Mouse (Mus musculus): ENCODE data around the gene Gm3045. TPM values are rescaled to one million over a fixed set of nuclear protein-coding genes. Genes with fewer than 3 reads are reported as not detected.

The Gm3045 gene
- polyA plus RNA-seq, 1 experiment from 2014 or later, result not detected

DNA sequence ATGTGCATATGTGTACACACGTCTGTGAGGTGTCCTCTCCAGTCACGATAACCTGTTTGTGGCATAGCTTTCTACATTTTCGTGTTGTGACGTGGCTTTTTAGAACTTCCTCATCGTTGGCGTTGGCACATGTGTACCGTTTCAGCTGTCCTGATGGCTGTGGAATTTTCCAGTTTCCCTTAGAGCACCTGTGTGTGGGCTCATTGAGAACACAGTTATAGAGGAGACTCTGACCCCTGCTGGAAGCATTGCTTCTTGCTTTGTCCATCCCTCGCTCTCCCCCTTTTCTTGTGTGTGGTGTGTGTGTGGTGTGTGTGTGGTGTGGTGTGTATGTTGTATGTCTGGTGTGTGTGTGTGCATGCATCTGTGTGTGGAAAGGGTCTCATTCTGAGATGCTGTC, 23.6 kb downstream of the Gm3045 start:
- Histone ChIP-seq H3K9me3 (replicated peaks; ENCODE audit: control insufficient read depth, low read length, poor library complexity, severe bottlenecking) (no peaks in the 10 kb centered on the region), H3K36me3 (ENCODE audit: control insufficient read depth, insufficient read depth, low read length) (no peaks in the 10 kb centered on the region), H3K27ac (ENCODE audit: low read length) (no peak overlapping the region), H3K9ac (ENCODE audit: low read depth, low read length) (no peak overlapping the region), H3K27me3 (ENCODE audit: control insufficient read depth, insufficient read depth, low read depth, low read length) (no peaks in the 10 kb centered on the region), H3K4me3 (ENCODE audit: low read depth, low read length) (no peak overlapping the region), H3K4me2 (ENCODE audit: low read length) (no peak overlapping the region), H3K4me1 (ENCODE audit: control insufficient read depth, insufficient read depth, low read length) (peaks cover 3% of the 10 kb centered on the region; the same call in 1 of the 2 replicates)
- WGBS, result 87% methylated on average over 8 of the region's 8 CpGs
- no peak for ATAC-seq

DNA sequence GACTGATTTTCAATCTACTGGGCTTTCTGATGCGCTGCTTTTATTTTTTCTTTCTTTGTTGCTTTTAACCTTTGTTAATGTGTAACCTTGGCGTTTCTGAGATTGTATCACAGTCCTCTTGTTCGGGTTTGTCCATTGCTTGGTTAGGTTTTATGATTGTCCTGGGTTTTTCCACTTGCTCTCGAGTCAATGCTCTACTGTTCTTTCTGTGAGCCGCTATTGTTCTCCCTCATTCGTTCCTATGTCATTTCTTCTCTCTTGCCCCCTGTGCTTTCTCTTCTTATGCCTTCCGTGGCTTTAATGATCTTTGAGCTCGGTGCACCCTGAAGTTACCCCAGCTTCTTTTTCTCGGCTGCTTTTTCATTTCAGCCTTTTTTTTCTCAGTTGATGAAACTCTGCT, 31.6 kb downstream of the Gm3045 start:
- H3K4me2 ChIP-seq (ENCODE audit: low read length), result no peak overlapping the region
- WGBS, result 50% methylated on average over 9 of the region's 9 CpGs

DNA sequence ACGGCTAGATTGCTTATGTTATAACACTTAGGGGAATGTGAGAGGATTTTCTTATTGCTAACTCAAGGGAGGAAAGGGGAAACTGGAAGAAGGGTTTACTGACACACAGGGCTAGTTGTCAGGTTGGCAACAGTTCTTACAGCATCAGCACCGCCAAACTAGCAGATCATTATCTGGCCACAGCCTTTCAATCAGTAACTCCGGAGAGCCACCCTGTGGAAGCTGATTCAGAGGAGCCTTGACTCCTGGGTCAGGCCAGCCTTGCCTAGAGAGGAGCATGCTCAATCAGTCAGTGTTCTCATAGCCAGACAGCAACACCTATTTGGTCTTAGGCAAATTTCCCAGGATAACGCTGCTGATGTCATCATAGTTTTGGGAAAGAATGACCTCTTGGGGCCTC, 35.1 kb downstream of the Gm3045 start:
- H3K9me3 ChIP-seq (replicated peaks; ENCODE audit: control insufficient read depth, low read length, poor library complexity, severe bottlenecking), result no peaks in the 10 kb centered on the region
- no peak overlapping the region for H3K4me2 ChIP-seq (ENCODE audit: low read length)
- no peak for ATAC-seq
- 90% methylated on average over 4 of the region's 4 CpGs for WGBS
- H3K27ac ChIP-seq (ENCODE audit: low read length), result no peak overlapping the region
- no peaks in the 10 kb centered on the region for H3K27me3 ChIP-seq (ENCODE audit: control insufficient read depth, insufficient read depth, low read depth, low read length)
- H3K9ac ChIP-seq (ENCODE audit: low read depth, low read length), result no peak overlapping the region
- no peak overlapping the region for H3K4me3 ChIP-seq (ENCODE audit: low read depth, low read length)
- no peaks in the 10 kb centered on the region for H3K36me3 ChIP-seq (ENCODE audit: control insufficient read depth, insufficient read depth, low read length)
- no peaks in the 10 kb centered on the region for H3K4me1 ChIP-seq (ENCODE audit: control insufficient read depth, insufficient read depth, low read length)

More for the DNA sequence above, 31.6 kb downstream of the Gm3045 start:
- Histone ChIP-seq H3K9ac (ENCODE audit: low read depth, low read length) (no peak overlapping the region), H3K27ac (ENCODE audit: low read length) (no peak overlapping the region), H3K9me3 (replicated peaks; ENCODE audit: control insufficient read depth, low read length, poor library complexity, severe bottlenecking) (no peaks in the 10 kb centered on the region), H3K27me3 (ENCODE audit: control insufficient read depth, insufficient read depth, low read depth, low read length) (no peaks in the 10 kb centered on the region), H3K36me3 (ENCODE audit: control insufficient read depth, insufficient read depth, low read length) (no peaks in the 10 kb centered on the region), H3K4me1 (ENCODE audit: control insufficient read depth, insufficient read depth, low read length) (no peaks in the 10 kb centered on the region), H3K4me3 (ENCODE audit: low read depth, low read length) (no peak overlapping the region)
- no peak for ATAC-seq

DNA sequence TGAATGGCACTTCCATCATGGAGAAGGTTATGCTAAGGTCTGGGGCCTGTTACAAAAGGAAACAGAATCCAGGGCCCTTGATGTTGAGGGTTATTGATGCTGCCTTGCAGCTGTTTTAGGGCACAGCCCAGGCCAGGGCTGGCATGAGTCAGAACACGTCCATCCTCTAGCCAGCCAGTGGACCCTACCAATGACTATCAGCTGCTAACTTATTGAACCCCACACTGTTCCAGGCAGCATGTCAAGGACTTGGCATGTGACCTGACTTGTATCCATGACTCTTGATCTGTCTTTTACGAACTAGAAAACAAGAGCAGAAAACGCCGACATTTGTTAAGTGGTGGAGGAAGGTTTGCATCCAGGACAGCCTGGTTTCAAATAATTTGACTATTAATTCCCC, 36.4 kb downstream of the Gm3045 start:
- Histone ChIP-seq H3K27ac (ENCODE audit: low read length) (no peak overlapping the region), H3K9ac (ENCODE audit: low read depth, low read length) (no peak overlapping the region), H3K4me3 (ENCODE audit: low read depth, low read length) (no peak overlapping the region), H3K36me3 (ENCODE audit: control insufficient read depth, insufficient read depth, low read length) (no peaks in the 10 kb centered on the region), H3K4me1 (ENCODE audit: control insufficient read depth, insufficient read depth, low read length) (no peaks in the 10 kb centered on the region), H3K27me3 (ENCODE audit: control insufficient read depth, insufficient read depth, low read depth, low read length) (no peaks in the 10 kb centered on the region), H3K4me2 (ENCODE audit: low read length) (no peak overlapping the region), H3K9me3 (replicated peaks; ENCODE audit: control insufficient read depth, low read length, poor library complexity, severe bottlenecking) (no peaks in the 10 kb centered on the region)
- 94% methylated on average over 4 of the region's 4 CpGs for whole genome bisulfite sequencing
- ATAC-seq, result no peak

GRCm38 (mm10) chr13:56463261-56463660, 36.9 kb downstream of the Gm3045 start:
- Histone ChIP-seq H3K4me3 (ENCODE audit: low read depth, low read length) (no peak overlapping the region), H3K4me1 (ENCODE audit: control insufficient read depth, insufficient read depth, low read length) (no peaks in the 10 kb centered on the region), H3K27ac (ENCODE audit: low read length) (no peak overlapping the region), H3K9me3 (replicated peaks; ENCODE audit: control insufficient read depth, low read length, poor library complexity, severe bottlenecking) (no peaks in the 10 kb centered on the region), H3K36me3 (ENCODE audit: control insufficient read depth, insufficient read depth, low read length) (no peaks in the 10 kb centered on the region), H3K9ac (ENCODE audit: low read depth, low read length) (no peak overlapping the region), H3K27me3 (ENCODE audit: control insufficient read depth, insufficient read depth, low read depth, low read length) (no peaks in the 10 kb centered on the region), H3K4me2 (ENCODE audit: low read length) (no peak overlapping the region)
- no peak for ATAC-seq
- WGBS, result 92% methylated on average over 7 of the region's 7 CpGs

DNA sequence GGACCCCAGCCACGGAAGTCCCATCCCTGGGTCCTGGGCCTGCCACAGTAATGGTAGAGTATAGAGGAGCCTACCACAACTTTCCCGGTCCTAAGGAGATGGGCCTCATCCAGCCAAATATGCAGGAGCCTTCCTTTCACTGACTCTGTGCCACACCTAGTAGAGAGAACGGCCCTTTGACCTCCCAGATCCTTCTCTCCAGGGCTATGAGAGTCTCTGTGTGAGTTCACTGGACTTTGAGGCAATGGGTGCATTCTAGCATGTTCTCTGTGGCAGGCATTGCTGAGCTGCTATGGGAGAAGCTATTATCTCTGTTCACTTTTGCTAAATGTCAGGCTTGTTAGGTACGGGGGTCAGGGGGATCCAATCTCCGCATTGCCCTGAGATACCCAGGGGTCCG, 37.4 kb downstream of the Gm3045 start:
- Histone ChIP-seq H3K9me3 (replicated peaks; ENCODE audit: control insufficient read depth, low read length, poor library complexity, severe bottlenecking) (no peaks in the 10 kb centered on the region), H3K4me1 (ENCODE audit: control insufficient read depth, insufficient read depth, low read length) (no peaks in the 10 kb centered on the region), H3K27ac (ENCODE audit: low read length) (no peak overlapping the region), H3K36me3 (ENCODE audit: control insufficient read depth, insufficient read depth, low read length) (no peaks in the 10 kb centered on the region), H3K9ac (ENCODE audit: low read depth, low read length) (no peak overlapping the region), H3K27me3 (ENCODE audit: control insufficient read depth, insufficient read depth, low read depth, low read length) (no peaks in the 10 kb centered on the region), H3K4me2 (ENCODE audit: low read length) (no peak overlapping the region), H3K4me3 (ENCODE audit: low read depth, low read length) (no peak overlapping the region)
- WGBS, result 81% methylated on average over 6 of the region's 6 CpGs
- ATAC-seq, result no peak

GRCm38 (mm10) chr13:56467786-56468185, 41.4 kb downstream of the Gm3045 start:
- no peak overlapping the region for H3K4me2 ChIP-seq (ENCODE audit: low read length)
- no peaks in the 10 kb centered on the region for H3K4me1 ChIP-seq (ENCODE audit: control insufficient read depth, insufficient read depth, low read length)
- H3K36me3 ChIP-seq (ENCODE audit: control insufficient read depth, insufficient read depth, low read length), result no peaks in the 10 kb centered on the region
- no peaks in the 10 kb centered on the region for H3K9me3 ChIP-seq (replicated peaks; ENCODE audit: control insufficient read depth, low read length, poor library complexity, severe bottlenecking)
- no peak for ATAC-seq
- H3K27ac ChIP-seq (ENCODE audit: low read length), result no peak overlapping the region
- no peak overlapping the region for H3K9ac ChIP-seq (ENCODE audit: low read depth, low read length)
- H3K27me3 ChIP-seq (ENCODE audit: control insufficient read depth, insufficient read depth, low read depth, low read length), result no peaks in the 10 kb centered on the region
- 96% methylated on average over 7 of the region's 7 CpGs for WGBS
- no peak overlapping the region for H3K4me3 ChIP-seq (ENCODE audit: low read depth, low read length)

GRCm38 (mm10) chr13:56468536-56468935, 42.1 kb downstream of the Gm3045 start:
- no peak overlapping the region for H3K4me2 ChIP-seq (ENCODE audit: low read length)
- H3K4me3 ChIP-seq (ENCODE audit: low read depth, low read length), result no peak overlapping the region
- 91% methylated on average over 4 of the region's 4 CpGs for WGBS
- H3K4me1 ChIP-seq (ENCODE audit: control insufficient read depth, insufficient read depth, low read length), result no peaks in the 10 kb centered on the region
- no peaks in the 10 kb centered on the region for H3K27me3 ChIP-seq (ENCODE audit: control insufficient read depth, insufficient read depth, low read depth, low read length)
- H3K36me3 ChIP-seq (ENCODE audit: control insufficient read depth, insufficient read depth, low read length), result no peaks in the 10 kb centered on the region
- ATAC-seq, result no peak
- no peak overlapping the region for H3K9ac ChIP-seq (ENCODE audit: low read depth, low read length)
- no peaks in the 10 kb centered on the region for H3K9me3 ChIP-seq (replicated peaks; ENCODE audit: control insufficient read depth, low read length, poor library complexity, severe bottlenecking)
- no peak overlapping the region for H3K27ac ChIP-seq (ENCODE audit: low read length)

GRCm38 (mm10) chr13:56471211-56471610, 44.8 kb downstream of the Gm3045 start:
- Histone ChIP-seq H3K36me3 (ENCODE audit: control insufficient read depth, insufficient read depth, low read length) (no peaks in the 10 kb centered on the region), H3K27ac (ENCODE audit: low read length) (no peak overlapping the region), H3K9me3 (replicated peaks; ENCODE audit: control insufficient read depth, low read length, poor library complexity, severe bottlenecking) (no peaks in the 10 kb centered on the region), H3K4me3 (ENCODE audit: low read depth, low read length) (no peak overlapping the region), H3K4me2 (ENCODE audit: low read length) (no peak overlapping the region), H3K27me3 (ENCODE audit: control insufficient read depth, insufficient read depth, low read depth, low read length) (no peaks in the 10 kb centered on the region), H3K9ac (ENCODE audit: low read depth, low read length) (no peak overlapping the region), H3K4me1 (ENCODE audit: control insufficient read depth, insufficient read depth, low read length) (0 out of 2 replicates have a peak, but pooled peaks cover 2% of the 10 kb centered on the region)
- WGBS, result 88% methylated on average over 6 of the region's 6 CpGs
- no peak for ATAC-seq

DNA sequence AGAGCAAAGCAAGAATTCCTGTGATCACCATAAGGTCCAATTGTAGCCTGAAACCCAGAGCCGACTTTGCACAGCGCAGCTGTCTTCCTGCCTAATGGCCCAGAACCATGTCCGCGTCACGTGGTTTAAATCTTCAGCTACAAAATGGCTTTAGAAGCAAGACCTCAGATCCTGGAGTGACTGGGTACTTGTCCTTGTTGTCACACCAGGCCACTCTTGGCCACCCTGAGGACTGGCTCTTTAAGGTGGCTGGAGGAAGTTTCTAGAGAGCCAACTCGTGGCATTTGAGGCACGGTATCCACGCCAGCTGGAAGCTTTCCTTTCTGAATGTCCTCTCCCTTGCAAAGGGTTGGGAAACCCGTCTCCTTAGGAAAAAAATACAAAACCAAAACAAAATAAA, 45.6 kb downstream of the Gm3045 start:
- WGBS, result 74% methylated on average over 9 of the region's 9 CpGs
- H3K4me2 ChIP-seq (ENCODE audit: low read length), result no peak overlapping the region
- no peak overlapping the region for H3K4me3 ChIP-seq (ENCODE audit: low read depth, low read length)

More for the DNA sequence above, 45.6 kb downstream of the Gm3045 start:
- Histone ChIP-seq H3K9ac (ENCODE audit: low read depth, low read length) (no peak overlapping the region), H3K27me3 (ENCODE audit: control insufficient read depth, insufficient read depth, low read depth, low read length) (no peaks in the 10 kb centered on the region), H3K4me1 (ENCODE audit: control insufficient read depth, insufficient read depth, low read length) (peaks cover 2% of the 10 kb centered on the region; the same call in 1 of the 2 replicates), H3K9me3 (replicated peaks; ENCODE audit: control insufficient read depth, low read length, poor library complexity, severe bottlenecking) (no peaks in the 10 kb centered on the region), H3K27ac (ENCODE audit: low read length) (no peak overlapping the region), H3K36me3 (ENCODE audit: control insufficient read depth, insufficient read depth, low read length) (no peaks in the 10 kb centered on the region)
- ATAC-seq, result no peak

Data from midbrain, embryonic 16.5 days (tissue).